Mouse (Mus musculus) ovary, adult 18-20 months (tissue): ENCODE measurements at regions not wholly inside any gene's neighbourhood (a gene's known extent, or its start where the extent isn't known, plus 50 kb on each side); places are given as distances from the start of the nearest gene placed in this dataset.

Experiments used
- DNase-seq: peaks from one replicate; pipeline ENCODE4 v3.0.0; 2022; ENCODE audit warnings: low spot score, mixed read lengths

DNA sequence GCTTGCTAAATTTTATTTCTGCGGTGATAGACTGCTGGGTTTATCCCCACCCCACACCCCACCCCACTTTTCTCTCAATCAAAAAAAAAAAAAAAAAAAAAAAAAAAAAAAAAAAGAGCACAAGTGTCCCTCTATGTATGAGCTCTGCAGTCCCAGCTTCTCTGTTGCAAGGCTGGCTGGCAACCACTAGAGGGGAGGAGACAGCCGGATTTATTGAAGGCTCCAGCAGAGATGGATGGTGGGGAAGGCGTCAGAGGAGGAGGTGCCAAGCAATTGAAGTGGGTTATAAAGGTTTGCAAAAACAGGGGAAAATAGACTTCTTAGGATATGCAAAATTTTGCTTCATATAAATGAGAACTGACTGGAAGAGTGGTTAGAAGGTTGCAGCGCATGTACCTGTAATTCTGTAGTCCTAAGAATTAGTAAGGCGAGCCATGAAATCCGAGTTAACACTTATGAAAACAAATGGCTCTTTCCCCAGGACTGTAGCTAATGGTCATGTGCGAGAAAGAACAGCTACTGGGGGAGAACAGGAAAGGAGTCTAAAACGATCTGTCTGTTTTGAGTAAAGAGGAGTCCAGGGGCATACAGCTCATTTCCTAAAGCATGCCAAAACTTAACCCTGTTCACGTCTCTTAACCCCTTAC lies 885.1 kb upstream of the Pou3f3 start:
- peak; percentile 3 for DNase-seq

DNA sequence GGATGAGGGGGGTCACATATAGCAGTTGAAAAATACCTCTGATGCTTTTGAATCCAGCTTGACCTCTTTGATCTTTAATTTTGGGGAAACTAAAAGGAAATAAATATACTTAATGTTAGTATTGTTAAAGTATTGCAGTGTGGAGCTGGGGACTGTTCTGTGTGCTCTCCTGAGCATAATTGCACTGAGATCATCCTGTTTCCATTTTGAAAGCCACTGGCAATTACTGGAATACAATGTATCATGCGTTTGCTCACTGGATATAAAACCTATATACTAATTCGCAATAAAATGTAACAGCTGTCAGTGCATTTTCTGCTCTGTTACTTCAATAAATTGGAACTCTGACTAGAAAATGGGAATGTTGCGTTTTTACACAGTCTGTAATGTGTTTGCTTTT lies 884.4 kb upstream of the Pou3f3 start:
- no peak for DNase-seq

DNA sequence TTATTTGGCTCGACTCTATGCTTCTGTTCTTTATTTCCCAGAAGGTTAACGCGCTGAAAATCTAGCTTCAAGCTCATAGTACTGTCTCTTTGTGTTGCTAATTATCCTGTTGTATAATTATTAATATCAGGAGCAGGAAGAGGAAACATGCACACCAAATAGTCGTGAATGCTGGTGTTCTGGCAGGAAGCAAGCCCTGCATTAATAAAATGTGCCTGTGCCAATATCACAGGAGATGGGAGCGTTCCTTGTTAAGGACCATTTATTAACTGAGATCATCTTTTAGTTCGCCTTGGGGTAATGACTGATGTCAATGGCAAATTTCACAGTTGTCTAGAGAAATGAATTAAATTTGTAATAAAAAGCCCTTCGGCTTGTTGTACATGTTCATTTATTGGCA lies 883.5 kb upstream of the Pou3f3 start:
- no peak for DNase-seq

DNA sequence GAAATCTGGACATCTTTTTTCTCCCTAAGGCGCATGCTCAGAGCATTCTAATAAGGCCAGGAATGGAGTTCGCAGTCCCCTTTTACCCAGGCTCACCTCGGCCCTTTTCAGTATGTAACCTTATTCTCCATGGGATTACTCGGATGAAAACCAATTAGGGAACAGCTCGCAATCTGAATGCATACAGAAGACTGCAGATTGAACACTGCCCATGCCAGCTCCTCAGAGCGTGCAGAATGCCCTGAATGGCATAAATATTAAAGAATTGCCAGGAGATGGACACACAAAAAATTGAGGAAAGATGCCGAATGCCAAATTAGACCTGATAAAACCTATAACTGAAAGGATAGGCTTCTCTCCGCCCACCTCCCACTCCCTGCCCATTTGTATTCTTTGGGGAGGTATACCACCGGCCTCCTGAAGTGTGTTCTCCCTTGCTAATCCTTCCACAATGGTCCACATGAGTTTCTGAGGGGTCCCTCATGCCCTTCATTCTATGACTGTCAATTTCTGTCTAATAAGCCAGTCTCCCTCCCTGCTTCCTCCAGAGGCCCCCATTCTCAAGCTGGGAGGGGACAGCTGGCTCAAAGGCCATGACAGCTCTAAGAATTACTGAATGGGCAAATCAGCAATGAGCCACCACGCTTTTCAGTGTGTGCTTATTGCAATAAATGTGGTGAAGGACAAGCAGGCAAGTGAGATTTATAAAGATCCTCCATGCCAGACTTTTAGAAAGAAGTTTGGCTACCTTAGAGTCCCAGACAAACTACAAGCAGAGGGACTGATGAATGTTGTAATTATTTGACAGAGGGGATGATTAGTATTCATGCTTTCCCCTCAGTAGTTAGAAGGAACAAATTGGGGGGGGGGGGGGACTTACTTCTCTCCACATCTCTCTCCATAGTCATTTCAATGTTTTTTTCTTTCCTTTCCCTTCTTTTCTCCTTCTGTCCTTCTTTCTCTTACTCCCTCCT lies 881.2 kb upstream of the Pou3f3 start:
- DNase-seq, result no peak

DNA sequence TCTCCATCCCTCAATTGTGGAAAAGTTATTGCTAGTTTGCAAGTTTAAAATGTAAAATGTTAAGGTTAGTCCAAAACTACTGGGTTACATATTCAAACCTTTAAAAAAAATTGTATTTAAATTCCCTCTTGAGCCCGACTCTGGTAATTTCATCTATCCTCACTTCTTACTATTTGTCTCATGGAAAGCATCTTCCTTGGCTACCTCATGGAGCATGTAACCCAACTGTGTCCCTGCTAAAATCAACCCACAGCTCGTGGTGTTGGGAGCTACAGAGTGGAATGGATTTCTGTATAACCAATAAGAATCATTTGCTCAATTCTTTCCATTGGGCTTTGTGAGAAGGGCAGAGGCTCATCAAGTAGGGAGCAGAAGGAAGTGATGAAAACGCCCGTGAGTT lies 880.5 kb upstream of the Pou3f3 start:
- DNase-seq, result no peak

DNA sequence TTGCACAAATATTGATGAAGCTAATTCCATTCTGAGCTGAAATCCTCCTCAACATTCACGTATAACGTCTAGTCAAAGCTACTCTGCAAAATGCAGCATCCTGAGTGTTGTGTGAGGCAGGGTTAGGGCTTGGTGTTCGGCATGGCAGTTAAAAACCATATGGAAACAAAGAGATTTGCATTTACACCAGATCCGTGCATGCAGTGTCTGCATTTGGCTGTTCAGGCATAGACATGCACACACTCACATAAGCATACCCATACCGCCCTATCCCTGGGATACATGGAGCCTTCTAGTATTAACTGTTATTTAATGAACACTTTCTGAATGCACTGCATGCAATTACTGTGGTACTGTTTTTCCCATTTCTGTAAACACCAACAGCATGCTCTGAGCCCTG lies 872.8 kb upstream of the Pou3f3 start:
- no peak for DNase-seq

DNA sequence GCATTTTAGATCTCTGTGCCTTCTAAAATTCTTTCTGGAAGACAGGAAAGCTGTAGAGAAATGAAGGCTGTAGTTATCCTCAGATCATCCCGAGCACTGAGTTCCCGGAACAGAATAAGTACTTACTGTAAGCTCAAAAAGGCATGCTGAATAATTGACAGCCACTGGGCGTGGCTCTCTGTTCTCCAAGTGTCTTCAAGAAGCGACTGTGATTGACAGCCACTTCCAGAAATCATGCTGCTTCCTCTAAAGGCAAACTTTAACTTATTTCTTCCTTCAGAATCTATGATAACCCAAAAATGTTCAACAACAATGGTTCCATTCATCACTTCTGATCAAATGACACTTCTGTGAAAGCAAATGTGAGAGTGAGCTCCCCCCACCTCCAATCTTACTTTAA lies 870.3 kb upstream of the Pou3f3 start:
- DNase-seq, result no peak

DNA sequence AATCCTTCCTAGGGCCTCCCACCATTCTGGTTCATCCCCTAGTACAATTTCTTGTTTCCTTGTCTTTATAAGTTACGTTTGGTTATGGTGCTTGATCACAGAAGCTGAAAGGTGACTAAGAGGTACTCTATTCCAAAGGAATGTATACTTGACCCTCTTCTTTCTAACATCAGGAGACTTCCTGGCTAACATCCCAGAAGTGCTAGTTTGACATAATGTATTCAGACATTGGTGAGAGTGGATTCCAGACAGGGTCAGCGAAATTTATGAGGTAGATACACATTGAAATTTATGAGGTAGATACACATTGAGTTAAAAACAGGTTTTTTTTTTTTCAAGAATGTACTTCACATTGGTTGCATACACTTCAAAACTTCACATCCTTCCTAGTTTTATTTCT lies 863.9 kb upstream of the Pou3f3 start:
- DNase-seq, result no peak
